In the genomic region with DNA sequence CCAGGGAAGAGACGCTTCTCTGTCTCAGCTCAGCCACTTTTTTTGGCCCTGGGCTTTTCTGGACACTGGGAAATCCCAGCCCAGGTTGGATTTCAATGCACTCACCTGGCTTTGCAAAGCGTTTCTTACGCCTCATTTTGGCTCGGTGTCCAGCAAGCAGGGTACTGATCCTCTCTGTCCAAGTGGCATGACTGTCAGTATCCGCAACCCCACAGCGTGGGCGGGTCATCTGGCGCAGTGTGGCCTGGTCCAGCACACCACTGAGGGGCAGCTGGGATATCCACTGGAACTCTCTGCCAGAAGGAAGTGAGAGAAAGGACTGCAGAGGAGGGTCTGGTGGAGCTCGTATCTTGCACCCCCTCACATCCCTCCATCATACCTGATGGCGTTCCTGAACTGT, we compare ENCODE assay signal across 26 mouse cellular contexts. TPM values are rescaled to one million over a fixed set of nuclear protein-coding genes. Genes with fewer than 3 reads are reported as not detected.
DNase-seq lines count a peak whose midpoint lies in the region; ATAC-seq and TF ChIP-seq lines count a peak whose summit lies in the region.
"Had no signal": no experiment of that assay in that cellular context is flagged by ENCODE, and none has a peak within 500 bp of the region (broad histone marks: within the 10 kb centered on the region; RNA-seq: fewer than 3 reads in every experiment).

No protein-coding gene starts in this region.

- intact Hi-C loops in heart, postnatal 25 days (cut with DNase I) = no loop called here

- no peak overlapping the region for H3K4me2 ChIP-seq in heart, postnatal 0 days (ENCODE audit: low read depth, low read length)
- H3K4me2 ChIP-seq: embryonic facial prominence, embryonic 13.5 days; embryonic facial prominence, embryonic 15.5 days; forebrain, embryonic 12.5 days had no signal

- H3K9ac ChIP-seq in heart, postnatal 0 days (replicated peaks; ENCODE audit: low read depth, low read length) = no peak overlapping the region
- H3K9ac ChIP-seq in ES-E14 (ENCODE audit: insufficient read depth, low read depth, low read length, poor library complexity, severe bottlenecking) = peak overlapping the region; percentile 34; the same call in 1 of the 2 replicates
- H3K9ac ChIP-seq: embryonic facial prominence, embryonic 13.5 days; embryonic facial prominence, embryonic 15.5 days; forebrain, embryonic 12.5 days had no signal

- no peaks in the 10 kb centered on the region for H3K9me3 ChIP-seq in heart, postnatal 0 days (replicated peaks; ENCODE audit: control insufficient read depth, low read length)
- H3K9me3 ChIP-seq in ES-E14 (ENCODE audit: control insufficient read depth, insufficient read depth, low read depth, low read length) = no peaks in the 10 kb centered on the region
- H3K9me3 ChIP-seq: embryonic facial prominence, embryonic 13.5 days; embryonic facial prominence, embryonic 15.5 days; forebrain, embryonic 10.5 days; forebrain, embryonic 12.5 days had no signal

- H3K27ac ChIP-seq in heart, postnatal 0 days (ENCODE audit: low read depth) = no peak overlapping the region
- no peak overlapping the region for H3K27ac ChIP-seq in ES-E14 (ENCODE audit: insufficient read depth, low read depth, low read length, poor library complexity, severe bottlenecking)
- H3K27ac ChIP-seq: embryonic facial prominence, embryonic 13.5 days; embryonic facial prominence, embryonic 15.5 days; forebrain, embryonic 10.5 days; forebrain, embryonic 12.5 days had no signal

- DNase-seq in cerebellum, postnatal 10 days = peak; percentile 68 to 80
- DNase-seq in cerebellum, postnatal 4 days (ENCODE audit: low spot score in 2 of 2) = no peak
- peak; percentile 49 to 60 for DNase-seq in cerebellum, postnatal 25 days
- DNase-seq in cerebellum, adult 9-10 months = no peak
- DNase-seq in heart, postnatal 0 days (ENCODE audit: low spot score) = peak; percentile 3
- no peak for DNase-seq in heart, postnatal 25 days (ENCODE audit: low spot score)
- no peak for DNase-seq in ES-E14 (ENCODE audit: low read depth, low spot score)
- DNase-seq in thymus, postnatal 14 days = no peak
- DNase-seq: adrenal gland, adult 2 months; adrenal gland, postnatal 10 days; adrenal gland, postnatal 25 days; cerebellum, adult 11-12 months; cerebellum, adult 9-11 months; embryo, embryonic 11 days had no signal

- in situ Hi-C loops in ES-E14 (cut with MboI; ENCODE audit: low sequenced_read_pairs in 2 of 2, unreplicated experiment in 2 of 2) = no loop called here

- no peak for ATAC-seq in heart, postnatal 0 days (ENCODE audit: insufficient read depth, low read depth)
- ATAC-seq: forebrain, embryonic 14.5 days; forebrain, embryonic 16.5 days had no signal

- WGBS in heart, postnatal 0 days = 91% methylated on average over 10 of the region's 10 CpGs

- TF ChIP-seq EP300 in heart, postnatal 0 days (IDR thresholded peaks at IDR 0.05; ENCODE audit: low read depth) = no peak

- H3K36me3 ChIP-seq in heart, postnatal 0 days (replicated peaks; ENCODE audit: control insufficient read depth, insufficient read depth, low read length) = no peaks in the 10 kb centered on the region
- H3K36me3 ChIP-seq in ES-E14 (ENCODE audit: control insufficient read depth, insufficient read depth, low read length, poor library complexity, severe bottlenecking) = no peaks in the 10 kb centered on the region
- H3K36me3 ChIP-seq: embryonic facial prominence, embryonic 13.5 days; embryonic facial prominence, embryonic 15.5 days; forebrain, embryonic 10.5 days; forebrain, embryonic 12.5 days had no signal

- no peak for TF ChIP-seq CTCF in heart, postnatal 0 days (IDR thresholded peaks at IDR 0.05; ENCODE audit: low read depth)

- peaks cover 57% of the 10 kb centered on the region for H3K4me1 ChIP-seq in heart, postnatal 0 days (ENCODE audit: control insufficient read depth, insufficient read depth)
- H3K4me1 ChIP-seq in ES-E14 (ENCODE audit: control insufficient read depth in 2 of 2, insufficient read depth in 2 of 2, low read length in 2 of 2, poor library complexity in 1 of 2) = peaks cover 4 to 23% of the 10 kb centered on the region in 2 experiments

- no peak overlapping the region for H3K4me3 ChIP-seq in heart, postnatal 0 days (ENCODE audit: low read depth, low read length)
- H3K4me3 ChIP-seq in ES-E14 (ENCODE audit: insufficient read depth in 1 of 2, low read depth in 1 of 2, low read length in 2 of 2, poor library complexity in 1 of 2, severe bottlenecking in 1 of 2) = peak overlapping the region; percentile 10 to 40; a peak in 1 of 4 replicates
- H3K4me3 ChIP-seq: embryonic facial prominence, embryonic 13.5 days; embryonic facial prominence, embryonic 15.5 days; erythroblast, embryonic 14.5 days; forebrain, embryonic 10.5 days; forebrain, embryonic 12.5 days had no signal

- H3K27me3 ChIP-seq in heart, postnatal 0 days (ENCODE audit: control insufficient read depth, insufficient read depth, low read length) = no peaks in the 10 kb centered on the region

TF ChIP-seq in ES-E14, 5 proteins besides CTCF, POLR2A, EP300 and RAD21:
- TF ChIP-seq HCFC1 (IDR thresholded peaks at IDR 0.05; ENCODE audit: borderline replicate concordance, insufficient read depth, low read length) = no peak
- no peak for TF ChIP-seq MAFK (IDR thresholded peaks at IDR 0.05; ENCODE audit: insufficient read depth, low read depth, low read length)
- TF ChIP-seq CHD2 (IDR thresholded peaks at IDR 0.05; ENCODE audit: low read depth, low read length) = no peak
- TF ChIP-seq ZC3H11A (IDR thresholded peaks at IDR 0.05; ENCODE audit: borderline replicate concordance, low read depth, low read length) = no peak
- TF ChIP-seq ZNF384 (IDR thresholded peaks at IDR 0.05; ENCODE audit: low read depth, low read length) = no peak
TF ChIP-seq in ES-E14: peak in this region for 0.

RNA-seq across cellular contexts. Expression of gene Mmp28, which starts 11.6 kb away (rescaled TPM):
- 7.8 and 24.7 TPM in 2 replicates for total RNA-seq in heart, postnatal 0 days (2014; rRNA removed; ENCODE audit: low replicate concordance)
- 3.7 and 4.3 TPM in 2 replicates for polyA plus RNA-seq in heart, postnatal 0 days (2015; fragmentation: Nextera tagmentation; extraction: Ambion mirVana)
- total RNA-seq in heart, postnatal 25 days (2021) = 1 to 10 TPM; 4.6 to 5.7 TPM
- 0.79 and 1.3 TPM in 2 replicates for total RNA-seq in ES-E14 (2012; rRNA removed)
- total RNA-seq: MEL had no signal
- polyA plus RNA-seq: erythroblast, embryonic 14.5 days had no signal

RNA-seq across cellular contexts. Expression of gene 1700020L24Rik, which starts 13.8 kb away (rescaled TPM):
- total RNA-seq in heart, postnatal 0 days (2014; rRNA removed; ENCODE audit: low replicate concordance) = 4.2 TPM in 1 of 2 replicates, not detected in the other
- polyA plus RNA-seq in heart, postnatal 0 days (2015; fragmentation: Nextera tagmentation; extraction: Ambion mirVana) = 0.81 and 1.1 TPM in 2 replicates
- total RNA-seq in heart, postnatal 25 days (2021) = not detected
- total RNA-seq in ES-E14 (2012; rRNA removed) = 0.36 TPM in 1 of 2 replicates, not detected in the other
- total RNA-seq: MEL had no signal
- polyA plus RNA-seq: erythroblast, embryonic 14.5 days had no signal

RNA-seq across cellular contexts. Expression of gene Taf15, which starts 21.6 kb away (rescaled TPM):
- total RNA-seq in heart, postnatal 0 days (2014; rRNA removed; ENCODE audit: low replicate concordance) = 1.6 and 6.0 TPM in 2 replicates
- 4.2 and 4.7 TPM in 2 replicates for polyA plus RNA-seq in heart, postnatal 0 days (2015; fragmentation: Nextera tagmentation; extraction: Ambion mirVana)
- total RNA-seq in heart, postnatal 25 days (2021) = 10 to 100 TPM; 33.7 to 33.8 TPM
- total RNA-seq in ES-E14 (2012; rRNA removed) = 33.8 and 53.8 TPM in 2 replicates

RNA-seq across cellular contexts. Expression of gene Gas2l2, which starts 22.0 kb away (rescaled TPM):
- not detected in 2 replicates for total RNA-seq in heart, postnatal 0 days (2014; rRNA removed; ENCODE audit: low replicate concordance)
- 0.15 TPM in 1 of 2 replicates, not detected in the other for polyA plus RNA-seq in heart, postnatal 0 days (2015; fragmentation: Nextera tagmentation; extraction: Ambion mirVana)
- not detected for total RNA-seq in heart, postnatal 25 days (2021)
- total RNA-seq in ES-E14 (2012; rRNA removed) = 0.09 TPM in 1 of 2 replicates, not detected in the other
- total RNA-seq: adrenal gland, adult 2 months; adrenal gland, postnatal 10 days; adrenal gland, postnatal 25 days; common myeloid progenitor, adult 5-6 weeks; MEL had no signal
- polyA plus RNA-seq: adrenal gland, adult 2 months; C2C12; embryonic facial prominence, embryonic 11.5 days; erythroblast, embryonic 14.5 days; forebrain, embryonic 10.5 days; frontal cortex, adult 2 months had no signal

RNA-seq across cellular contexts. Expression of gene Rasl10b, which starts 42.3 kb away (rescaled TPM):
- 31.1 and 45.3 TPM in 2 replicates for total RNA-seq in heart, postnatal 0 days (2014; rRNA removed; ENCODE audit: low replicate concordance)
- 7.9 and 9.2 TPM in 2 replicates for polyA plus RNA-seq in heart, postnatal 0 days (2015; fragmentation: Nextera tagmentation; extraction: Ambion mirVana)
- 10 to 100 TPM; 49.6 to 60.1 TPM for total RNA-seq in heart, postnatal 25 days (2021)
- total RNA-seq in ES-E14 (2012; rRNA removed) = 1.2 and 1.9 TPM in 2 replicates
- total RNA-seq: common myeloid progenitor, adult 5-6 weeks; MEL had no signal
- polyA plus RNA-seq: erythroblast, embryonic 14.5 days had no signal

Comparison
In these comparisons a context has a peak if more than half of its experiments do, and no peak if none do; other contexts are left out.
1. DNase-seq: peak in cerebellum, postnatal 10 days (2 of 2), cerebellum, postnatal 25 days (2 of 2) and heart, postnatal 0 days (single experiment); none in cerebellum, postnatal 4 days (0 of 2), cerebellum, adult 9-10 months (single experiment), heart, postnatal 25 days (single experiment), ES-E14 (single experiment) and thymus, postnatal 14 days (single experiment).